Mouse (Mus musculus) CH12.LX (cell line): Measurements from ENCODE around the gene Oxa1l. TPM values are rescaled to one million over a fixed set of nuclear protein-coding genes. Genes with fewer than 3 reads are reported as not detected.

Experiments
- DNase-seq: peaks from one replicate; pipeline ENCODE4 v3.0.0-alpha.2; 2013; ENCODE audit errors: extremely low read depth
- H3K27ac ChIP-seq: 2 replicates; pipeline ENCODE4 v1.5.1; 2012; ENCODE audit warnings: low read depth, mild to moderate bottlenecking, control low read depth, moderate library complexity; ENCODE audit not compliant: insufficient read depth
- H3K27me3 ChIP-seq: replicated peaks from 2 replicates; pipeline ENCODE3; 2012; ENCODE audit warnings: inconsistent platforms
- H3K36me3 ChIP-seq, 2 experiments: replicated peaks in 1 of 2; 2 replicates each; pipeline versions ENCODE3 to v1.6.1; 2012; ENCODE audit warnings: inconsistent platforms in 1 of 2, low read length in 1 of 2, mild to moderate bottlenecking in 1 of 2, mixed read lengths in 1 of 2, moderate library complexity in 1 of 2; ENCODE audit not compliant: control insufficient read depth in 1 of 2, insufficient read depth in 1 of 2
- H3K4me1 ChIP-seq, 2 experiments: 2 replicates each; pipeline ENCODE4 v1.6.1; 2012; ENCODE audit warnings: inconsistent platforms in 1 of 2, moderate library complexity in 1 of 2; ENCODE audit not compliant: insufficient read depth in 2 of 2, control insufficient read depth in 1 of 2
- H3K4me2 ChIP-seq: 2 replicates; pipeline ENCODE4 v1.6.1; 2012; ENCODE audit warnings: low read depth, mild to moderate bottlenecking, control low read depth; ENCODE audit not compliant: poor library complexity, insufficient read depth, severe bottlenecking
- H3K4me3 ChIP-seq, 3 experiments: fragments of 150-350 bp in 1 of 3; sonication (generic) in 1 of 3; replicated peaks in 1 of 3; 2 replicates each; pipeline versions ENCODE3 to v1.5.1; 2011 to 2012; ENCODE audit warnings: low read depth in 2 of 3, low read length in 2 of 3, mild to moderate bottlenecking in 2 of 3, moderate library complexity in 2 of 3, control low read depth in 1 of 3, improper control_type of control experiment in 1 of 3, inconsistent platforms in 1 of 3, mixed read lengths in 1 of 3; ENCODE audit not compliant: poor library complexity in 1 of 3
- H3K79me2 ChIP-seq: replicated peaks from 2 replicates; pipeline ENCODE4 v1.6.1; 2012; ENCODE audit warnings: mild to moderate bottlenecking, moderate library complexity; ENCODE audit not compliant: control insufficient read depth, poor library complexity, insufficient read depth, severe bottlenecking; ENCODE audit errors: extremely low read depth
- H3K9ac ChIP-seq: 2 replicates; pipeline ENCODE4 v1.6.1; 2012; ENCODE audit warnings: low read depth, mild to moderate bottlenecking, control low read depth, moderate library complexity; ENCODE audit not compliant: insufficient read depth
- H3K9me3 ChIP-seq: replicated peaks from 2 replicates; pipeline ENCODE3; 2012; ENCODE audit warnings: low read length, inconsistent platforms, mixed read lengths
- CHD1 ChIP-seq: IDR thresholded peaks from 2 replicates; pipeline ENCODE4 v1.6.1; 2012; ENCODE audit warnings: low read depth, low read length, improper control_type of control experiment, inconsistent platforms
- CTCF ChIP-seq, 2 experiments: IDR thresholded peaks in 1 of 2; conservative IDR thresholded peaks in 1 of 2; 2 replicates each; pipeline ENCODE4 v1.5.1; 2011 to 2012; ENCODE audit warnings: low read depth in 2 of 2, low read length in 2 of 2, improper control_type of control experiment in 1 of 2, inconsistent platforms in 1 of 2, mild to moderate bottlenecking in 1 of 2, moderate library complexity in 1 of 2
- E2F4 ChIP-seq: IDR thresholded peaks from 2 replicates; pipeline ENCODE4 v1.6.1; 2011; ENCODE audit warnings: low read depth, low read length, improper control_type of control experiment; ENCODE audit not compliant: insufficient replicate concordance
- ELF1 ChIP-seq: IDR thresholded peaks from 2 replicates; pipeline ENCODE4 v1.6.1; 2014; ENCODE audit warnings: low read depth, mild to moderate bottlenecking, inconsistent platforms, low read length, improper control_type of control experiment
- EP300 ChIP-seq: IDR thresholded peaks from 2 replicates; pipeline ENCODE4 v1.6.1; 2011; ENCODE audit warnings: low read length, improper control_type of control experiment
- ETS1 ChIP-seq: conservative IDR thresholded peaks from 2 replicates; pipeline ENCODE4 v1.6.1; 2012; ENCODE audit warnings: low read depth, mild to moderate bottlenecking, inconsistent platforms, low read length, improper control_type of control experiment, moderate library complexity
- GABPA ChIP-seq: IDR thresholded peaks from 2 replicates; pipeline ENCODE4 v1.6.1; 2012; ENCODE audit warnings: low read depth, low read length, improper control_type of control experiment, inconsistent platforms; ENCODE audit not compliant: insufficient replicate concordance
- HCFC1 ChIP-seq: IDR thresholded peaks from 2 replicates; pipeline ENCODE4 v1.6.1; 2012; ENCODE audit warnings: low read depth, mild to moderate bottlenecking, inconsistent platforms, low read length, improper control_type of control experiment
- IRF4 ChIP-seq: IDR thresholded peaks from 2 replicates; pipeline ENCODE4 v1.6.1; 2014; ENCODE audit warnings: low read depth, mild to moderate bottlenecking, inconsistent platforms, low read length, improper control_type of control experiment
- JUND ChIP-seq: conservative IDR thresholded peaks from 2 replicates; pipeline ENCODE4 v1.6.1; 2011; ENCODE audit warnings: low read depth, low read length, improper control_type of control experiment
- KAT2A ChIP-seq: IDR thresholded peaks from 2 replicates; pipeline ENCODE4 v1.6.1; 2012; ENCODE audit warnings: low read length, improper control_type of control experiment, inconsistent platforms; ENCODE audit not compliant: insufficient replicate concordance
- MAFK ChIP-seq: IDR thresholded peaks from 2 replicates; pipeline ENCODE4 v1.6.1; 2011; ENCODE audit warnings: low read length, improper control_type of control experiment; ENCODE audit not compliant: insufficient replicate concordance
- MAX ChIP-seq: IDR thresholded peaks from 2 replicates; pipeline ENCODE4 v1.6.1; 2011; ENCODE audit warnings: low read length, improper control_type of control experiment
- MAZ ChIP-seq: IDR thresholded peaks from 2 replicates; pipeline ENCODE4 v1.6.1; 2012; ENCODE audit warnings: low read depth, mild to moderate bottlenecking, inconsistent platforms, low read length, improper control_type of control experiment, moderate library complexity
- MEF2A ChIP-seq: IDR thresholded peaks from 2 replicates; pipeline ENCODE4 v1.6.1; 2014; ENCODE audit warnings: low read depth, mild to moderate bottlenecking, inconsistent platforms, low read length, improper control_type of control experiment, borderline replicate concordance
- MXI1 ChIP-seq: IDR thresholded peaks from 2 replicates; pipeline ENCODE4 v1.6.1; 2011; ENCODE audit warnings: mild to moderate bottlenecking, low read depth, low read length, improper control_type of control experiment
- MYC ChIP-seq: IDR thresholded peaks from 2 replicates; pipeline ENCODE4 v1.6.1; 2011; ENCODE audit warnings: low read depth, mild to moderate bottlenecking, improper control_type of control experiment, low read length
- NRF1 ChIP-seq: IDR thresholded peaks from 2 replicates; pipeline ENCODE4 v1.6.1; 2014; ENCODE audit warnings: low read depth, mild to moderate bottlenecking, inconsistent platforms, low read length, improper control_type of control experiment, moderate library complexity
- POLR2A ChIP-seq: IDR thresholded peaks from 2 replicates; pipeline ENCODE4 v1.6.1; 2011; ENCODE audit warnings: low read depth, mild to moderate bottlenecking, improper control_type of control experiment, low read length
- POLR2AphosphoS2 ChIP-seq: IDR thresholded peaks from 2 replicates; pipeline ENCODE4 v1.6.1; 2011; ENCODE audit warnings: low read depth, low read length, improper control_type of control experiment
- RCOR1 ChIP-seq: conservative IDR thresholded peaks from 2 replicates; pipeline ENCODE4 v1.6.1; 2012; ENCODE audit warnings: low read depth, mild to moderate bottlenecking, inconsistent platforms, low read length, improper control_type of control experiment
- SIN3A ChIP-seq: IDR thresholded peaks from 2 replicates; pipeline ENCODE4 v1.6.1; 2012; ENCODE audit warnings: low read length, improper control_type of control experiment, inconsistent platforms
- SMC3 ChIP-seq: IDR thresholded peaks from 2 replicates; pipeline ENCODE4 v1.6.1; 2011; ENCODE audit warnings: low read depth, low read length, improper control_type of control experiment
- TBP ChIP-seq: conservative IDR thresholded peaks from 2 replicates; pipeline ENCODE4 v1.6.1; 2011; ENCODE audit warnings: low read depth, low read length, improper control_type of control experiment
- TCF12 ChIP-seq: IDR thresholded peaks from 2 replicates; pipeline ENCODE4 v1.6.1; 2014; ENCODE audit warnings: low read depth, mild to moderate bottlenecking, inconsistent platforms, low read length, improper control_type of control experiment
- UBTF ChIP-seq: IDR thresholded peaks from 2 replicates; pipeline ENCODE4 v1.6.1; 2012; ENCODE audit warnings: low read depth, mild to moderate bottlenecking, inconsistent platforms, low read length, improper control_type of control experiment, moderate library complexity
- USF1 ChIP-seq: IDR thresholded peaks from 2 replicates; pipeline ENCODE4 v1.6.1; 2014; ENCODE audit warnings: low read depth, mild to moderate bottlenecking, inconsistent platforms, low read length, improper control_type of control experiment
- USF2 ChIP-seq: conservative IDR thresholded peaks from 2 replicates; pipeline ENCODE4 v1.6.1; 2011; ENCODE audit warnings: low read depth, low read length, improper control_type of control experiment
- ZC3H11A ChIP-seq: IDR thresholded peaks from 2 replicates; pipeline ENCODE4 v1.6.1; 2012; ENCODE audit warnings: low read depth, mild to moderate bottlenecking, inconsistent platforms, low read length, improper control_type of control experiment
- ZKSCAN1 ChIP-seq: IDR thresholded peaks from 2 replicates; pipeline ENCODE4 v1.6.1; 2012; ENCODE audit warnings: low read depth, inconsistent platforms, low read length, improper control_type of control experiment, borderline replicate concordance
- ZMIZ1 ChIP-seq: IDR thresholded peaks from 2 replicates; pipeline ENCODE4 v1.6.1; 2012; ENCODE audit warnings: low read depth, mild to moderate bottlenecking, inconsistent platforms, low read length, improper control_type of control experiment
- dilution Hi-C: fragments of 300-500 bp; cut with MboI; formaldehyde crosslinking; loops from 2 replicates; pipeline ENCODE4 v1.14.3; 2020; ENCODE audit warnings: low sequenced_read_pairs; ENCODE audit not compliant: extremely low pct_unique_long_range_greater_than_20kb, extremely low pct_ligation_motif_present
- in situ Hi-C: fragments of 300-500 bp; cut with MboI; formaldehyde crosslinking; loops from 3 replicates; pipeline ENCODE4 v1.14.3; 2019; ENCODE audit warnings: low sequenced_read_pairs, low pct_ligation_motif_present, low pct_unique_long_range_greater_than_20kb, mixed read lengths
- polyA plus RNA-seq: library from polyadenylated mRNA; unstranded; fragments of >175 nt; gene quantifications from 2 replicates; pipeline ENCODE4 v1.2.1, GENCODE M21; 2012; ENCODE audit warnings: low read depth; ENCODE audit not compliant: insufficient read length
- total RNA-seq, 2 experiments: library from RNA; depleted of rRNA; stranded (reverse); fragments of 300-350 nt in 1 of 2; fragments of >200 nt in 1 of 2; gene quantifications; 2 replicates each; pipeline ENCODE4 v1.2.3; 2012 to 2014

Oxa1l gene
- total and polyA plus RNA-seq, 3 experiments = 34.7 to 111 (median 38.8) TPM

- peaks cover 5% of the 10 kb centered on the region; the same call in 1 of the 2 replicates for H3K79me2 ChIP-seq
- no peak overlapping the region; the same call in 1 of the 2 replicates for H3K9ac ChIP-seq
- no peak for DNase-seq
- H3K9me3 ChIP-seq = no peaks in the 10 kb centered on the region
- in situ Hi-C loops = loop anchor here (5.0 to 25.0 kb wide), 2 partner anchors 36 to 354 kb away; no protein-coding TSS in a partner anchor
- peaks cover 3 to 54% of the 10 kb centered on the region in 2 experiments for H3K4me1 ChIP-seq
- dilution Hi-C loops = no loop called here
- peak overlapping the region in 2 of 3 experiments; percentile 18 to 64 for H3K4me3 ChIP-seq
- H3K27ac ChIP-seq = peak overlapping the region; percentile 29; the same call in 1 of the 2 replicates
- H3K4me2 ChIP-seq = peak overlapping the region; percentile 39; the same call in 1 of the 2 replicates
- H3K36me3 ChIP-seq = peaks cover 2 to 3% of the 10 kb centered on the region in 2 experiments
- TF ChIP-seq ZKSCAN1 = no peak
- no peak for TF ChIP-seq USF2
- no peak for TF ChIP-seq ETS1
- no peak for TF ChIP-seq MXI1
- no peak for TF ChIP-seq UBTF
- TF ChIP-seq POLR2AphosphoS2 = no peak
- no peak for TF ChIP-seq MAX
- TF ChIP-seq MEF2A = no peak
- no peak for TF ChIP-seq KAT2A
- no peak for TF ChIP-seq IRF4
- H3K27me3 ChIP-seq = no peaks in the 10 kb centered on the region
Observed at GRCm38 (mm10) chr14:54416229-54416775, 55.7 kb downstream of the Oxa1l start.

GRCm38 (mm10) chr14:54416830-54417229 lies 56.2 kb downstream of the Oxa1l start:
- Histone ChIP-seq H3K79me2 (0 out of 2 replicates have a peak, but pooled peaks cover 5% of the 10 kb centered on the region), H3K36me3 (peaks cover 2 to 3% of the 10 kb centered on the region in 2 experiments), H3K4me3 (peak overlapping the region in 2 of 3 experiments; percentile 48 to 64), H3K27ac (peak overlapping the region; percentile 77), H3K27me3 (no peaks in the 10 kb centered on the region), H3K4me2 (no peak overlapping the region), H3K9ac (peak overlapping the region; percentile 89; the same call in 1 of the 2 replicates), H3K9me3 (no peaks in the 10 kb centered on the region), H3K4me1 (peaks cover 3 to 49% of the 10 kb centered on the region in 2 experiments)
- dilution Hi-C loops = no loop called here
- in situ Hi-C loops = loop anchor here (5.0 to 25.0 kb wide), 2 partner anchors 35 to 355 kb away; no protein-coding TSS in a partner anchor
- no peak for DNase-seq
- TF ChIP-seq ZMIZ1 = no peak
- no peak for TF ChIP-seq POLR2A
- no peak for TF ChIP-seq HCFC1
- no peak for TF ChIP-seq TCF12
- no peak for TF ChIP-seq ELF1
- TF ChIP-seq MEF2A = peak; percentile 61; the same call in 1 of the 2 replicates
- TF ChIP-seq SMC3 = no peak
- TF ChIP-seq RCOR1 = no peak
- 0 out of 2 replicates have a peak, but pooled peaks have one; percentile 33 for TF ChIP-seq MAZ
- no peak for TF ChIP-seq POLR2AphosphoS2
- no peak for TF ChIP-seq ZKSCAN1
- TF ChIP-seq CTCF (conservative IDR thresholded peaks at IDR 0.05 in 1 of 2, IDR thresholded peaks at IDR 0.05 in 1 of 2; ENCODE audit: low read depth in 2 of 2, low read length in 2 of 2) = no peak
- no peak for TF ChIP-seq ZC3H11A
- no peak for TF ChIP-seq MYC
- no peak for TF ChIP-seq CHD1
- TF ChIP-seq USF1 = no peak
- TF ChIP-seq SIN3A = no peak
- no peak for TF ChIP-seq USF2
- TF ChIP-seq EP300 = no peak
- TF ChIP-seq GABPA = no peak
- no peak for TF ChIP-seq E2F4
- TF ChIP-seq JUND = no peak
- TF ChIP-seq NRF1 = no peak
- TF ChIP-seq MAFK = peak; percentile 53; the same call in 1 of the 2 replicates
- no peak for TF ChIP-seq MAX
- TF ChIP-seq TBP = no peak
- no peak for TF ChIP-seq MXI1
